Mouse (Mus musculus): ENCODE measurements at regions not wholly inside any gene's neighbourhood (a gene's known extent, or its start where the extent isn't known, plus 50 kb on each side); places are given as distances from the start of the nearest gene placed in this dataset.
"Not testable (repeated sequence)": the region's sequence is repeated elsewhere in the genome, so short reads cannot be mapped to it uniquely, and the experiment has no call there.

DNA sequence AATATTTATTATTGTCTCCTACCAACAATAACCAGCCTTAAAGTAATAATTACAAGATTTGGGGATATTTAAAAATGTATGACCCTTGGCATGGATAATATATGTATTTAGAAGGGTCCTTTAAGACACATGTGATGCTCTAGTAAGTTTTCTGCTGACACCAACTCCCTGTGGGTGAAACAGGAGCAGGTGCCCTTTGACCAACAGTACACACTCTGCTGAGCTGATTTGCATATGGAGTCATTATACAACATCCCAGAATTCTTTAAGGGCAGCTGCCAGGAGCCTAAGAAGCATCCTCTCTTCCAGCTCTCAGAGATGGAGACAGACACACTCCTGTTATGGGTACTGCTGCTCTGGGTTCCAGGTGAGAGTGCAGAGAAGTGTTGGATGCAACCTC lies 274.1 kb downstream of the Rpia start:
- H3K27ac ChIP-seq = no peak overlapping the region
- no peak for DNase-seq
- no peak for TF ChIP-seq CTCF (IDR thresholded peaks at IDR 0.05)
- intact Hi-C loops (cut with DNase I) = no loop called here
- no peak overlapping the region for H3K4me3 ChIP-seq

GRCm38 (mm10) chr6:70468623-70469479 lies 323.2 kb downstream of the Rpia start:
- intact Hi-C loops (cut with DNase I) = no loop called here
- no peak overlapping the region for H3K27ac ChIP-seq
- no peak for TF ChIP-seq CTCF (IDR thresholded peaks at IDR 0.05)
- DNase-seq = no peak
- no peak overlapping the region for H3K4me3 ChIP-seq

GRCm38 (mm10) chr6:70457279-70457678 lies 334.8 kb downstream of the Rpia start:
- no peak overlapping the region for H3K4me3 ChIP-seq
- H3K27ac ChIP-seq = no peak overlapping the region
- DNase-seq = no peak
- TF ChIP-seq CTCF (IDR thresholded peaks at IDR 0.05) = no peak
- intact Hi-C loops (cut with DNase I) = no loop called here

DNA sequence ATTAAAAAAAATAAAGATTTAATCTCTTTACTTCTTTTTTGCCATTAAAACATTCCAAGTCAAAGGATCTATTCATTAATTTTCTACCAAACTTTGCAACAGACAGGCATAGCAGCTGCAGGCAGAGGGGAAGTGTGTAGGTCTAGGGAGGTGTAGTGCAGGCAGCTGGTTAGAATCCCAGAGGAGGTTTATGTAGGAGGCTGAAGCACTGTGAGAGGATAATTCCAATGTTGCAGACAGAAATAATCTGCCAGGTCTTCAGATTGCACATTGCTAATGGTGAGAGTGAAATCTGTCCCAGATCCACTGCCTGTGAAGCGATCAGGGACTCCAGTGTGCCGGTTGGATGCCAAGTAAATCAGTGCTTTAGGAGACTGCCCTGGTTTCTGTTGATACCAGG lies 357.3 kb downstream of the Rpia start:
- DNase-seq; H3K27ac ChIP-seq; intact Hi-C loops (cut with DNase I); H3K4me3 ChIP-seq: not testable (repeated sequence)

DNA sequence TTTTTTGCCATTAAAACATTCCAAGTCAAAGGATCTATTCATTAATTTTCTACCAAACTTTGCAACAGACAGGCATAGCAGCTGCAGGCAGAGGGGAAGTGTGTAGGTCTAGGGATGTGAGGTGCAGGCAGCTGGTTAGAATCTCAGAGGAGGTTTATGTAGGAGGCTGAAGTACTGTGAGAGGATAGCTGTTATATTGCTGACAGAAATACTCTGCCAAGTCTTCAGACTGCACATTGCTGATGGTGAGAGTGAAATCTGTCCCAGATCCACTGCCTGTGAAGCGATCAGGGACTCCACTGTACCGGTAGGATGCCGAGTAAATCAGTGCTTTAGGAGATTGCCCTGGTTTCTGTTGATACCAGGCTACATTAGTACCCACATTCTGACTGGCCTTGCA lies 385.7 kb downstream of the Rpia start:
- intact Hi-C loops (cut with DNase I); H3K27ac ChIP-seq; DNase-seq; H3K4me3 ChIP-seq: not testable (repeated sequence)

- intact Hi-C loops (cut with DNase I); H3K27ac ChIP-seq; DNase-seq; H3K4me3 ChIP-seq: not testable (repeated sequence)
Observed at GRCm38 (mm10) chr6:70389850-70390249, 402.2 kb downstream of the Rpia start.

DNA sequence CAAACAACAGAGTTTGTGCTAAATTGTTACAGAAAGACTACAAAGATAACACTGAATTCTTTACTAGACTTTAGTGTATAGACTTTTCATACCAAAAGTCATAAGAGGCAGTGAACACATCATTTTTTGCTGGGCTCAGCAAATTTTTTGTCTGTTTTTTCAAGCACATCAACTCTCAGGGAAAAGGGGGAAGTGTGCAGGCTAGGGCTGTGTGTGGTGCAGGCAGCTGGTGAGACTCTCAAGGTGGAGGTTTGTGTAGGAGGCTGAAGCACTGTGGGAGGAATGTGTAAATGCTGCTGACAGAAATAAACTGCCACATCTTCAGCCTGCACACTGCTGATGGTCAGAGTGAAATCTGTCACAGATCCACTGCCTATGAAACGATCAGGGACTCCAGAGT lies 405.6 kb downstream of the Rpia start:
- DNase-seq; H3K27ac ChIP-seq; H3K4me3 ChIP-seq; intact Hi-C loops (cut with DNase I): not testable (repeated sequence)

- H3K4me3 ChIP-seq; DNase-seq; intact Hi-C loops (cut with DNase I); H3K27ac ChIP-seq: not testable (repeated sequence)
Observed at GRCm38 (mm10) chr6:70379339-70379738, 412.7 kb downstream of the Rpia start.

GRCm38 (mm10) chr6:70371821-70372220 lies 420.2 kb downstream of the Rpia start:
- H3K4me3 ChIP-seq; H3K27ac ChIP-seq; intact Hi-C loops (cut with DNase I): not testable (repeated sequence)

DNA sequence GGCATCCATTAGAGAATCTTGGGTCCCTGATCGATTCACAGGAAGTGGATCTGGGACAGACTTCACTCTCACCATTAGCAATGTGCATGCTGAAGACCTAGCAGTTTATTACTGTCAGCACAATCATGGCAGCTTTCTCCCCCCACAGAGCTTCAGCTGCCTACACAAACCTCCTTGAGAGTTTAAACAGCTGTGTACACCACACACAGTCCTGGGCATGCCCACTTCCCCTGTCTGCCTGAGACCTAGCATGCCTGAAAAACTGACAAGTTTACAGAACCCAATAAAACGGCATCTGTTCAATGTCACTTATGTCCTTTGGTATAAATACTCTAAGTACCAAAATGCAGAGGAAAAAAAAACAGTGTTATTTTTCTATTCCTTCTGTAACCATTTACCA lies 435.7 kb downstream of the Rpia start:
- TF ChIP-seq CTCF (IDR thresholded peaks at IDR 0.05) = no peak
- H3K4me3 ChIP-seq = no peak overlapping the region
- DNase-seq = no peak
- H3K27ac ChIP-seq = no peak overlapping the region
- intact Hi-C loops (cut with DNase I) = no loop called here

More at GRCm38 (mm10) chr6:70371821-70372220, 420.2 kb downstream of the Rpia start:
- DNase-seq = not testable (repeated sequence)

GRCm38 (mm10) chr6:70342147-70342546 lies 449.9 kb downstream of the Rpia start:
- no peak for DNase-seq
- H3K27ac ChIP-seq = no peak overlapping the region
- no peak for TF ChIP-seq CTCF (IDR thresholded peaks at IDR 0.05)
- intact Hi-C loops (cut with DNase I) = no loop called here
- no peak overlapping the region for H3K4me3 ChIP-seq

GRCm38 (mm10) chr6:70340691-70341090 lies 451.3 kb downstream of the Rpia start:
- intact Hi-C loops (cut with DNase I); H3K27ac ChIP-seq; H3K4me3 ChIP-seq; DNase-seq: not testable (repeated sequence)

DNA sequence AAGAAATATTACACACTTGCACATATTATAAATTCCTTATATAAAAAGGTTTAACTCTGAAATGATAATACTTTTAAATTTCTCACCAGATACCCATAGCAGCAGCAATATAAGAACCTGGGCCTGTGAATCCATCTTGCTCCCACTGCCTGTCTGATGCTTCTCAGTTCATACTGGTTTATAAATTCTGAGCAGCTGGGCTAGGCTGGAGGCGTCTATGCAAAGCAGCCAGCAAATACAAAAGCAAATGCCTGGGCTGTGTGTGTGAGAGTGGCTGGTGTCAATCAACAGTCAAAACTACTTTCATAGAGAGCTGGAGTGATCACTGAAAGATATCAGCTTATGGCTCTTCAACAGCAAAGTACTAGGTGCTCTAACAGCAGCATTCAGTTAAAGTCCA lies 476.7 kb downstream of the Rpia start:
- no peak for TF ChIP-seq CTCF (IDR thresholded peaks at IDR 0.05)
- intact Hi-C loops (cut with DNase I) = loop anchor here (5.0 kb wide), 1 partner anchor 193 kb away; no protein-coding TSS in a partner anchor
- DNase-seq = no peak
- no peak overlapping the region for H3K27ac ChIP-seq
- no peak overlapping the region for H3K4me3 ChIP-seq

GRCm38 (mm10) chr6:70314667-70315066 lies 477.4 kb downstream of the Rpia start:
- H3K27ac ChIP-seq, H3K4me3 ChIP-seq, DNase-seq: not testable (repeated sequence)
- intact Hi-C loops (cut with DNase I) = loop anchor here (5.0 kb wide), 1 partner anchor 192 kb away; no protein-coding TSS in a partner anchor

GRCm38 (mm10) chr6:70301100-70301499 lies 490.9 kb downstream of the Rpia start:
- H3K27ac ChIP-seq, DNase-seq, H3K4me3 ChIP-seq: not testable (repeated sequence)
- intact Hi-C loops (cut with DNase I) = loop anchor here (5.0 kb wide), 1 partner anchor 184 kb away; no protein-coding TSS in a partner anchor

- intact Hi-C loops (cut with DNase I); H3K4me3 ChIP-seq; H3K27ac ChIP-seq; DNase-seq: not testable (repeated sequence)
Observed at GRCm38 (mm10) chr6:70260227-70260626, 531.8 kb downstream of the Rpia start.

- intact Hi-C loops (cut with DNase I); DNase-seq; H3K27ac ChIP-seq; H3K4me3 ChIP-seq: not testable (repeated sequence)
Observed at GRCm38 (mm10) chr6:70240167-70240566, 551.9 kb downstream of the Rpia start.

Measured in gastrocnemius, adult 2 months (tissue).